Mouse (Mus musculus) cerebellum, postnatal 25 days (tissue): ENCODE measurements around the gene Myl3.

Source experiments
- DNase-seq, 2 experiments: peaks; one replicate each; pipeline ENCODE4 v3.0.0; 2021; ENCODE audit warnings: mixed read lengths in 2 of 2

Myl3 gene

DNA sequence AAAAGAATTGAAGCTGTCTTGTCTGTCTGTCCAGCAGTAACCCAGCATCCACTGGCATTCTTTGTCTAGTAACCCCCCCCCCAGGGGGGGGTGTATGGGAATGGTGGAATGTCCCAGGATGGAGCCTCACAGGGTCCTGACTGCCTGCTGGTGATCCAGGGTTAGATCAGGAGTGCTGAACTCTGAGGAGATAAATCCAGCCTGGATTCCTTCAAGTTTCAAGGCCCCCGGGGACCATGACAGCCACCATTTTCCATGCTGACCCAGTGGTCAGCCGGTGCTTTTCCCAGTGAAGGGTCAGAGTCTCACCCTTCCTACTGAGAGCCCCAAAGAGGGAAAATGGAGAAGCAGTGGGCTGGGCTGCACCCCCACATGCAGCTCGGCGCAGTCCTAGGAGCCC lies 9.8 kb upstream of the Myl3 start:
- no peak for DNase-seq

DNA sequence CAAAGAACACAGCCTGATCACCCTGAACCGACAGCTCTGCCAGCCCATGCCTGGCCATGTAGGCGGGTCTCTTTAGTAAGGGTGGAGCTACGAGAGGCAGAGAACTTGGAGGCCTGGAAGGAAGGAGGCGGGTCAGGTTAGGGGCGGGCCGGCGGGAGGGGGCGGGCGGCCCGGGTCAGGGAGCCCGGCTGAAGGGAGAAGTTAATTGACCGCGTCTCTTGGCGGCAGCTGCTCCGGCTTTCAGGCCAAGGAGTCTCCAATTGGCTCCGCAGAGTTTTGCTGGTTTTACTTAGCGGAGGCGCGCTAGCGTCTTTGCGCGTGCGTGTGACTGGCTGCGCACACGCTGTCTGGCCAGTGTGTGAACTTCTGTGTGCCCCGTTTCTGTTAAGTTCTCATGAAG lies 9.0 kb upstream of the Myl3 start:
- DNase-seq, result peak; percentile 37 to 53

DNA sequence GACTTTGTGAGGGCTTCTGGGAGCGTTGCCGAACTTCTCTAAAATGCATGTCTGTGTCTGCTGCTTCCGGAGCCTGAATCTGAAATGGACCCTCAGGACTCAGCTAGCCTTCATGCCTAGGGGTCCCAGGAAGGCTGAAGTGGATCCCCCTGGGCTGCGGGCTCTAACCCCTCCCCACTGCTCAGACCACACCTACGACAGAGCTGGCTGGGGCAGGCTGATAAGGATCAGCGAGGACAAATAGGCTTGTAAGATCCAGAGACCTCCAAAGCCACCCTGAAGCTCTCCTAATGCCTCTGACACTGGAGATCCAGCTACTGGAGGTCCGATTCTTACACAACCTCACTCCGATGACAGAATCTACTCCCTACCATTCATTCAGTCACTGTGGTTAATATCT lies 8.6 kb upstream of the Myl3 start:
- DNase-seq, result no peak

DNA sequence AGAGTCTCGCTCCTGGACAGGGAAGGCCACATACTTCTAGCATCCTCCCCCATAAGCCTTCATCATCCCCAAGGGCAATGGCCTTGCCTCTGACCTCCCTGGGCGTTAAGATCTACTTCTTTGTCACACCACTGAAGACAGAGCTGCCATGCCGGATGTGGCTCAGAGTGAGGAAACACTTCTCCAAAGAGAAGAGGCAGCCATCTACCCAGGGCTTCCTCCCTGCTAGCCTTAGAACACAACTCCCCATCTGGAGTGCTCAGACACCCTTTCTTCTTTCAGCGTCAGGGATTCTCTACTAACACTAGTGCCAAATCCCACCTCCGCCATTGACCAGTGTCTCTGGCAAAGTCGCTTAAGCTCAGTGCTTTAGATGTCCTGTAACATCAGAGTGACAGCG lies 7.5 kb upstream of the Myl3 start:
- no peak for DNase-seq

DNA sequence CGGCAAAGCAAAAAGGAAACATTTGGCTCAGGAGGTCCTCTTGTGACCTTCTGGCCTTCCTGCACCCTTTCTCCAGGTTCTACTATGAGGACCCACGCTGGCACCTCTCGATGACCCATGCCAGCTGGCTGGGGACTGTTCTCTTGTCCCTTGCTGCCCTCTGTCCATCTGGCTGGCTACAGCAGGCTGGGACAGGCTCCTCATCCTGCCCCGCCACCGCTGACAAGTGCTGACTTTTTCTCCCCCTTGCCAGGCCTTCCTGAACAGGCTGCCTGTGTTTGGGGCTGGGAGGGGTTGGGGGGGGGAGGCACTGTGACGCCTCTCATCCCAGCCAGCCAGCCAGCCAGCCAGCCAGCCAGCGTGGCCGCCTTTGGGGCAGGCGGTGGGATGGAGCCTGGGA lies 5.3 kb upstream of the Myl3 start:
- peak in 1 of 2 experiments; percentile 41 for DNase-seq

DNA sequence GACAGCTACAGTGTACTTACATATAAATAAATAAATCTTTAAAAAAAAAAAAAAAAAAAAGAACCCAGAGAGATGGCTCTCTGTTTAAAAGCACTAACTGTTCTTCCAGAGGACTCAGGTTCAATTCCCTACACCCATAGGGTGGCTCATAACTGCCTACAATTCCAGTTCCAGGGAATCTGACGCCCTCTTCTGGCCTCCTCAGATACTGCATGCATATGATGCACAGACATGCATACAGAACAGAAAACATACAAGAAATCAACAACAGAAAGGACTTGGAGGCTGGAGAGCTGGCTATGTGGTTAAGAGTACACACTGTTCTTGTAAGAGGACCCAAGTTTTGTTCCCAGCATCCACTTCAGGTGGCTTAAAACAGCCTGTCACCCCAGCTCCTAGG lies 3.6 kb upstream of the Myl3 start:
- DNase-seq, result no peak

DNA sequence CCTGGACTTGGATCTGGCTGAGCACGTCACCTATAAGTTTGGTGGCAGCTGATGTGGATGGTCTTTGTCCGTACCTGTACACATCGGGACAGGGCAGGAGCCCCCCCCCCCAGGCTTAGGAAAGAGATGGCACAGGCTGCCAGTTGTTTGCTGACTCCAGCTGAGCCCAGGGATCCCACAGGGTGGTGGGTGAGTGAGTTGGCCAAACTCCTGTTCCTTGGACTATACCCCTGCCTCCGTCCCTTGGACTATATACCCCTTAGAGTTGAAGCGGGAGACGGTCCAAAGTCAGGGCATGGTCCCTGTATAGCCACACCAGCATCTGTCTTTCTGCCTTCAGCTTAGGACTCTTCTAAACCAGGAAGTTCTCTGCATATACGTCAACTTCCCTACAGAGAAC lies 1.7 kb upstream of the Myl3 start:
- DNase-seq, result no peak

DNA sequence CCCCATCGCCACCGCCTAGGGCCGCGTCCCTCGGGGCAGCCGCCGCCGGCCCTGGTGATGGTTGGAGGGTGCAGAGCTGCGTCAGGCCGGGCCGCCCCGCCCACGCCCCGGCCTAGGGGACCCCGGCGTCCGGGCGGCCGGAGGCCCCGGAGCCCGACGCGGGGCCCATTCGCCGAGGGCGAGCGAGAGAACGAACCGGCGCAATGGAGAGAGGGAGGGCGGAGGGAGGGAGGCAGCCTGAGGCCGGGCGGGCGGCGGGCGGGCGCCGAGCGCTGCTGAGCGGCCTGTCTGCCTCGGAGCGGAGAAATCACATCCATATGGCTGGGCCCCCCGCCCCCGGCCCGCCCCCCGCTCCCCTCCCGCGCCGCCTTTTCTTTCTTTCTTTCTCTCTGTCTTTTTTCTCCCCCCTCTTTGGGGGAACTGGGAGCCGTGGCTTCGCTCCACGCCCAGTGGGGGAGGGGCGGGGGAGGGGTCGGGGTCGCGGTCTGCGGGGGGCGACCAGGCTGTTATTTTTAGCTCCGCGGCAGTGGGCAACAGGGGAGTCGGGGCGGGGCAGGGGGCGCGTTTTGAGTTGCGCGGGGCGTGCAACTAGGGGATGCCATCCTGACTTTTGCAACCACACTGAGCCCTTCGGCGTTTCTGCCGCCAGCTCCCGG lies 762 bp downstream of the Myl3 start:
- peak in 1 of 2 experiments; percentile 46 for DNase-seq

DNA sequence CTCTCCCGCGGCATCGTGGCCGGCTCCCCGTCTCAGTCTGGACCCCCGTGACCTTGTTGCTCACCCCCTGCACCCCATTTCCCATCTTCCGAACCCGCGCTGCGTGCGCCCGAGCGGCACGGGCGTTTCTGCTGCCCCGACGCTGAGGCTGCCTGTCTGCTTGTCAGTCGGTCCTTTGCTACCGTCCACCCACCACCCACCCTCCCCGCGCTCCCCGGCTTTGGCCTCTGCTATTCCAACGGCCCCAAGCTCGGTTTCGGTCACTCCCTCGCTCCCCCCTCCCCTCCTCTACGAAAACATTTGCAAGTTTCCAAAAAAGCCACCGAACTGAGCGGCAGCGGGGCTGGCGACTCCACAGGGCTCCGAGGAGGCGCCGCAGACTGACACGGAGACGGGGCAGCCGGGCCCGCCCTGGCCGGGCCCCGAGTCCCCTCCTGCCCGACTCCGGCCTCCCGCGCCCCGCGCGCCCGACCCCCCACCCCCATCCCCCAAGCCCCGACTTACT lies 1.3 kb downstream of the Myl3 start:
- peak in 1 of 2 experiments; percentile 32 for DNase-seq

DNA sequence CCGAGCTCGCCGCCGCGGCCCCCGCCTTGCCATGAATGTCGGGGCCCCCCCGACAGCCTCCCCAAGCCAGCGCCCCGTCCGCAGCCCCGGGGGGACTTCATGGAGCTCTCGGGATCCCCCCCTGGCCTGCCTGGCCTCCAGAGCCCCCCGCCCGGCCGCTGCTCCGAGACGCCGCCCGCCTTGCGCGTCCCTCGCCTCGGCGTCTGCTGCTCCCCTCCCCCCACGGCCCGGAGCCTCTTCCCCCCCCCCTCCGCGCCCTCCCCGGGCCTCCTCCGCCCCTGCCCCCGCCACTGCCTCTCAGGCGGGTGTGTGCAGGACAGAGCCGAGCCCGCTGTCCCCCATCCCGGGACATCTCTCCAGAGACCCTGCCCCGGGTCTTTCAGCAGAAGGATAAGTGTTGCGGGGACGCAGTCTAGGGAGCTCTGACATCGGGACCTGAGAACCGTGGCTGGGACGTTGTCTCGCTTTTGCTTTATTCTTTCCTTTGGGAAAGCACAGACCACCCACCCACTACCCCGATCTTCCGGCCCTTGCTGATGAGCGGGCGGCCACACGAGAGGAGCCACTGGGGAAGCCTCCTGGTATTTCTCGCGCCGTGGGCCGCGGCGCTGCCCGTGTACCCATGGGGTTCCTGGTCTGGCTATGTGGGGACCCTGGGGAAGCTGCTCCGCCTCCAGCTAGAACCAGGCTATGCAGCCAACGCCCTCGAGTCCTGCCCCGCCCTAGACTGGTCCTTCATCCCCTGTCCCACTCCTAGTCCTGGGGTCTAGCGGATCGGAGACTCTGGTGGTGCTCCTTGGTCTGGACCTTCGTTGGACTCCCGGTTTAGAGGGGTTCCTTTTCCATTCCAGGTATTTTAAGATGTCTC lies 2.0 kb downstream of the Myl3 start:
- peak in 1 of 2 experiments; percentile 37 for DNase-seq

DNA sequence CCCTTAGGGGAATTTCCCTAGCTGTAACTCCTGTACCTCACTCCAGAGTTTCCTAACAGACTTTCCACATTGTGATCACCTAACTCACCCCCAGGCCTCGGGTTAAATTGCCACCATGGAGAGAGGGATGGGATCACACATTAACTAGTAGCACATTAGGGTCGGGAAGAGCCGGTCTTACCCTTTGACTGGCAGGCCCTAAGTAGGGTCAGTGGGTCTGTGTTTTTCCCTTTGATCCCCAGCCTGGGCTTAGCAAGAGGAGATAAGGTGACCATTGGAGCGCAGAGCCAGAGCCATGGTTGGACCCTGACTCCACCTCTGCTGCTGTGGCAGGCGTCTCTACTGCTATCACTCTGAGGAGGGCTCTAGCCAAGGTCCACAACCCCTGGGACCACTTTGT lies 4.1 kb downstream of the Myl3 start:
- DNase-seq, result no peak

DNA sequence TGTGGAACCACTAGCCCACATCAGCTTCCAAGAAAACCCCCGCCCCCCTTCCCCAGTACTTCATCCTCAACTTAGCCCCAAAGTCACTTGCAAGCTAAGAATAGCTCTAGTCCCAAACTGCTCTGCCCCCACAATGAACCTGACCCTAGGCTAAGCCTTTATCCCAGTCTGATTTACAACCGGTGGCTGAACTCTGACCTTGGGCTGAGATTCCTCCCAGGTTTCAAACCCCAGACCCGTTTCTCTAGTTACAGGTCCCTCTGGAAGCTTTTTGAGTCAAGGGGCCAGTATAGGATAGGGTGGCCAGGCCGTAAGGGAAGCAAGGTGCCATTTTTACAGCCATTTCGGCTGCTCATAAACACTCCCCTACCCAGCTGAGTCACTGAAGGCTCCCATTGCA lies 4.6 kb downstream of the Myl3 start:
- no peak for DNase-seq

DNA sequence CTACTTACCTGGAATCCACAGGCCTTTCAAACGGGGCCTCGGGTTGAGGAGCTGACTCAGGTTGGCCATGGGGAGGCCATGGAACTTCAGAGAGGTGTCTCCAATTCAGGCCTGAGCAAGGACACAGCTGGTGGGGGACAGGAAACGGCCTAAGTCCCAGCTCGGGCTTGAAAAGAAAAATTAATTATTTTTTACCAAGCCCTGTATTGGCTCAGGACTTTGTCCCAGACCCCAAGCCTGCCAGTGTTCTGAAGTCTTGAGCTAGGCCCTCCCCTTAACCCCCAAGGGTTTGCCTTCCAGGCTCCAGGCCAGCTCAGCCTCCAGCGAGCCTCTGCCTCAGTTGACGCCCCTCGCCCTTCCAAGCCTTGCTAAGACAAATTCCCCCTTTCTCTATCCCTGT lies 5.3 kb downstream of the Myl3 start, which contains the start of gene Pth1r:
Gene Pth1r, minus strand, starts transcription at position 185 of the 400 bp plus-strand sequence.
- DNase-seq, result no peak

DNA sequence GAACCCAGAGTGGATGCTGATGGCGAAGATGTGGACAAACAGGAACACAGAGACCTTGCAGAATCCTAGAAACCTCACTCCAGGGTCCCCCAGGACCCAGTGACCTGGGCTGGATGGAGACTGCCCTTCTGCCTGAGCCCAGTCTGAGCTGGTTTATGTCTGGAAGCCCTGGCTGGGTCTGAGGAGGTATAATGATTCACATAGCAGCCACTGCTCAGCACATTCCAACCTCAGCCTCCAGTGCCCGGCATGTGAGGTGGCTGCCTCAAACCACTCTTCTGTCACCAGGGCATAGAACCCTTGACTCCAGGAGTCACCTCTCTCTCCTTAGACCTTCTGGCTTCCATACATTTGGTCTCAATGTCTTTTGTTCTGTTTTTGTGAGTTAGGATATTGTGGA lies 6.8 kb downstream of the Myl3 start:
- no peak for DNase-seq

DNA sequence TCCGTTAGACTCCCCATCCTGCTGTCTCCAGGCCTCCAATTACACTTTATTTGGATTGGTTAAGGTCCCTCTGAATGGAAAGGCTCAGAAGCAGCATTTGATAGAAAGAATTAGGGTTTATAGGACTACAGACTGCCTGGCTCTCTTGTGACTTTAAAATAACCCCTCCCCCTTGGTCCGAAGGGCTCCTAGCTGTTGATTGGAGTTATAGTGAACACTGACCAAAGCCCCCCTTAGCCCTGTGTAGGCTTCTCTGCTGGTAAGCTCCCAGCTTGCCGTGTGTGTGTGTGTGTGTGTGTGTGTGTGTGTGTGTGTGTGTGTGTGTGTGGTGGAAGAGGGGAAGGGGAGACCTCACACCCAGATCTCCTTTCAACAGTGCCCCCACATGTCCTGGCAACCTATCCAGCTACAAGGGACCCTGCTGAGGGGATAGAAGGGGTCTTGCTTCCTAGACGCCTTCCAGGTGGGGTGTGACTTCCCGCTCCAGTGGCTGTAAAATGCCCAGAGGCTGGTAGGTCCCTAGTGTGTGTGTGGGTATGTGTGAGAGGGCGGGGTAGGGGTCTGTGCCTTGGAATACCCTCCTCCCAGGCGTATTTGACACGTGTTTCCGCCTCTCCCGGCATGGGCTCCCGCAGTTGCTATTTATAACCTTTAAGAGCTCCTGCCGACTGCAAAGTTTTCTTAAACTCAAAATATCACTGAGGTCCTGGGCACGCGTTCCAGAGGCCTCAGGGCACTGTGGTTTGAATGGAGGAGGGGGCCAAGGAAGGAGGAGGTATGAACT lies 8.9 kb downstream of the Myl3 start:
- DNase-seq, result no peak

DNA sequence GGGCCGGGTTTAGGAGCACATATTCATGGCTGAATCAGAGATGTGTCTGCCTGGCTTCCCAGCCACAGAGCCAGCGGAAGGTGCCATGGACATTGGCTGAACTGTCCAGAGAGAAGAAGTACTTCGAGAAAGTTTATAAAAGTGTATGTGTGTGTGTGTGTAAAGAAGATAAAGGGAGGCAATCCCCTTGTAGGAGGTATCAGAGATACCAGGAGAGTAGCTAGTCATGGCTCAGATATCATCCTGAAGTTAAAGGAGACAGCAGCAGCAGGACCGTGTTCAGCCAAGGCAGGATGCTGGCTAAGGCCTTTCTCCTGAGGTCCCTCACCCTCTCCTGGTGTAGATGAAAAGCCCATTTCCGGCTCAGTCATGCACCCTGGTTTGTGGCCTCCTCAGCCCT lies 9.8 kb downstream of the Myl3 start:
- no peak for DNase-seq

DNA sequence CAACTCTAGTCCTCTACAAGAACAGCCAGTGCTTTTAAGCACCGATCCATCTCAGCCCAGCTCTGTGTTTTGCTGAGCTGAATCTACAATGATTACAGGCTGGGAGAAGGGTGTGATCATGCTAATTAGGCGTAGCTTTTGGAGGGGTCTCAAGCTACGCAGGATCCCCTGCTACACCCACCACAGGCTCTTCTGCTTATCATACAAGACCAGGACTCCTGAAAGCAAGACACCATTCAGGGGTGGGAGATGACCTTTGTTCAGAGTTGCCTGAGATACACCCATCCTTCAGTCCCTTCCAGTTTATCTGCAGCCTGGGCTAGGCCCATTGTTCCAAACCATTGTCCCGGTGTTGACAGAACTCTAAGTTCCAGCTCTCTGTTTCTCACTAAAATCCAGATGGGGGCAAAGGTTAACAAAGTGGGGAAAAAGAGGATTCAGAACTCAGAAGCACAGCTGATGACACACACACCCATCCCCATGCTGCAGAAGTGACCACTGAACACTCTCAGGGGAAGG lies 11.3 kb downstream of the Myl3 start:
- no peak for DNase-seq

DNA sequence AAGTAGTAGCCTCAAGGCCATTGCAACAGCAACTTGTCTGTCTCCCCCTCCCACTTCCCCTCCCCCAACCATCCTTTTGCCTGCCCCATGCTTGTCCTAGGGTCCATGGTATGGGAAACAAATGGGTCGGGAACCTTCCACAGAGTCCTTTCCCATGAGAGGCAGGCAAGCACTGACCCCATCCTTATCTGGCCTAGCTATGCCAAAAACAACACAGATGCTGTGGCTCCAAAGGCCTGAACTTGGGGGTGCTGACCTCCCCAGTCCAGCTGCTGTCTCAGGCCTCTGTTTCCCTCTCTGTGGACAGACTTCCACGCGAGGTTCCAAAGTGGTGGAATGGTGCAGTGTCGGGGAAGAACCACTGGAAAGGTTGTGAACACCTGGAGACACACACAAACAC lies 12.1 kb downstream of the Myl3 start:
- DNase-seq, result no peak

DNA sequence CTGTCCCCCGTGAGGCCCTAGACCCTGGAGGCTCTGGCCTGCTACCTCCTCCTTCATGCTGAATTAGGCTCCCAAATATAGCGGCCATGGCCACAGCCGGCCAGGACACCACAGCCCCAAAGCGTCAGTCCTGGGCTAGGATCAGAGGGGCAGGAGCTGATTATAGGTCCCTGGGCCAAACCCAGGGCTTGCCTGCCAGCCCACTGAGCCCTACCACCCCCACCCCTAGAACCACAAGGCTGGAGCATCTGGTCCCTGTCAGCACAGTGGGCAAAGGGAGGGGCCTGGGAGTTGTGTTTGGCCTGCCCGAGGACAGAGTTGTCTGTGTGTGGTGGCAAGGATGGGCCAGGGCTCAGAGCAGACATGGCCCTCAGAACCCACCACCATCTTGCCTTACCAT lies 16.2 kb downstream of the Myl3 start:
- DNase-seq, result no peak

DNA sequence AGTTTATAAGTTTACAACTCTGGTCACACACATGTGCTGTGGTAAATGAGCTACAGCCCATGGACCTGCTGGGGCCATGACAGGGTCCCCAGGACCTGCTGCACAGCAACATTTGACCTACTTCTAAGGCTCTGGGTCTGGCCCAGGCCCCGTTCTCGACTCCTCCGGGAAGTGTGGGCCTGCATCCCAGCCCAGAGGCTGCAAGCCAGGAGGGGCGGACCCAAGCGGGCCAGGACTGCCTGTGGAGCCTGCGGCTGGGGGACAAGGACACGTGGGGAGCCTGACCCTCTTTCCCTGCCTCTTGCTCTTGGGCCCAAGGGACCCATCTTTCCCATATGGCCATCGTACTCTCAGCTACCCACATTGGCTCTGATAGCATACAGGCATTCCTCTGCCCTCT lies 16.9 kb downstream of the Myl3 start:
- DNase-seq, result peak; percentile 33 to 51

DNA sequence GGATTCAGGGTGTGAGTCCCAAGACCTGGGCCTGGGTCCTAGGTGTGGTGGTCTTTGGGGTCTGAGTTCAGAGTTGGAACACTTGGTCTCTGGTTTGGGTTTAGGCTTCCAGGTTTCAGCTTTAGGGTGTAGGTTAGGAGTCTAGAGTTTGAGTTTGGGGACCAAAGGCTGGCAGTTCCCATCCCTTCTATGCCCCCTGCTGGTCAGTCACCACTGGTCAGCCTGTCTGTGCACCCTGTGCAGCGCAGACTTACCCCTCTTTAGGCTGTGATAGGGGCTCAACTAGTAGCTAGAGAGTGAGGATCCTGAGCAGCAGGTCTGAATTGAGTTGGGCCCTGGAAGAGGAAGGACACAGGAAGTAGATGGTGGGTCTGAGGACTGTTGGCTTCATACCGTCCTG lies 17.6 kb downstream of the Myl3 start:
- DNase-seq, result peak in 1 of 2 experiments; percentile 39

DNA sequence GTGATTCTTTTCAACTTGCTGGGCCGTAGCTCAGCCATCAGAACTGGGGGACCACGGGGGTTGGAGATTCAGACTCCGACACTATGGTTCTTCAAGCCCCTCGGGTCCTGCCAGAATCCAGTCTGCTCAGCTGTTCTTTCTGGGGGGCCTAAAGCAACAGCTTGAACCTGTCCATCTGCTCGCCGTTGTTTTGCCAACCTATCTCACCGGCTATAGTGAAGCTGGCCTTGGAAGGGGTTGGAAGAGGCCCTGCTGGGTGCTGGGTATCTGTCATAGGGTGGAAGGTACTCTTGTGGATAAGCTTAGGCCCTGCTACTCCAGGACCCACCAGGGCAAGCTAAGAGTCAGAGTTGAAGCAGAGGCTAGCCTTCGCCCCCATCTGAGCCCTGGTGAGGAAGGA lies 19.2 kb downstream of the Myl3 start:
- no peak for DNase-seq

DNA sequence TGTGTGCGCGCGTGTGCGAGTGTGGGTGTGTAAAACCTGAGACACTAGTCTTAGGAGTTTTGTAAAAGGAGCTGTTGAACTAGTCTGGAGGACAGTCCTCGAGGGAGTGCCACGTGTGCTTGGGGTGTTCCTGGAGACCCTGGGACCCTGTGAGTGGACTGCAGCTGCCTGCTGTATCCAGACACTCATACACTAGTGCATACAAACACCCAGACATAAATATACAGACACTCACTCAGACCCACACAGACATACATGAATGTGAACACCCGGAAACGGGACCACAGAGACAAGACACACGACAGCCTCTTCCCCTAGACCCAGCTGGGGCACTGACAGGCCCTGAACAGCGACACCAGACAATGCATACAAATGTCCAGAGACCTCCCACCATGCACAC lies 21.1 kb downstream of the Myl3 start:
- no peak for DNase-seq
